Mouse (Mus musculus) E14TG2a.4 (cell line): ENCODE data around the gene Spsb1.

Source experiments
- H3K27me3 ChIP-seq: 2 replicates; pipeline ENCODE4 v1.6.1; 2014; ENCODE audit warnings: low read length, control low read depth; ENCODE audit not compliant: insufficient read depth
- H3K36me3 ChIP-seq: 2 replicates; pipeline ENCODE4 v1.6.1; 2014; ENCODE audit warnings: low read length, control low read depth; ENCODE audit not compliant: insufficient read depth
- H3K4me1 ChIP-seq: replicated peaks from 2 replicates; pipeline ENCODE4 v1.6.1; 2014; ENCODE audit warnings: low read depth, low read length, control low read depth
- H3K4me3 ChIP-seq: replicated peaks from 2 replicates; pipeline ENCODE4 v1.5.1; 2014; ENCODE audit warnings: mild to moderate bottlenecking, low read length
- H3K9me3 ChIP-seq: 2 replicates; pipeline ENCODE4 v1.6.1; 2014; ENCODE audit warnings: low read length, control low read depth
- CTCF ChIP-seq: conservative IDR thresholded peaks from 2 replicates; pipeline ENCODE4 v1.5.1; 2014; ENCODE audit warnings: low read length
- NANOG ChIP-seq: IDR thresholded peaks from 2 replicates; pipeline ENCODE4 v1.6.1; 2014; ENCODE audit warnings: borderline replicate concordance, low read length, mixed read lengths
- POU5F1 ChIP-seq: IDR thresholded peaks from 2 replicates; pipeline ENCODE4 v1.6.1; 2014; ENCODE audit warnings: low read length, borderline replicate concordance

Gene Spsb1

GRCm38 (mm10) chr4:149952201-149952600 lies 2.6 kb downstream of the Spsb1 start:
- Histone ChIP-seq H3K4me1 (peaks cover 74% of the 10 kb centered on the region), H3K27me3 (peaks cover 60% of the 10 kb centered on the region), H3K4me3 (no peak overlapping the region), H3K9me3 (no peaks in the 10 kb centered on the region), H3K36me3 (no peaks in the 10 kb centered on the region)
- TF ChIP-seq CTCF, result no peak
- no peak for TF ChIP-seq NANOG
- no peak for TF ChIP-seq POU5F1

DNA sequence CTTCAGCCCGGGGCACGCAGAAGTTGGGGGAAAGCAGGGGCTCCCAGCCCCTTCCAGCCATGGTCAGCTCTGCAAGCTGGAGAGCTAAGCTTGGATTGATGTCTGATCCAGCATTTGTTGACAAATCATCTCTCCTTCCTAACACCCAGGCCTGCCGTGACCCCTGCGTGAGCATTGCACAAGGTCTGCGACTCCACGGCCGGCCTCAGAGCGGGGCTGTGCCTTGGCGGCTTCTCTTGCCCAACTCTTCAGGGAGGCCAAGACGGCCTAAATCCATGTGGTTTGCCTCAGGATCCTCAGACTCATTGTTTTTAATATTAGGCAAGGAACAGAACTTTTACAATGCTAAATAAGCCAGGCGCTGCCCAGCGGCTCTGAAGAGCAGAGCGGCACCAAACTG lies 3.6 kb downstream of the Spsb1 start:
- no peaks in the 10 kb centered on the region for H3K9me3 ChIP-seq
- H3K4me3 ChIP-seq, result no peak overlapping the region
- H3K36me3 ChIP-seq, result no peaks in the 10 kb centered on the region
- peaks cover 83% of the 10 kb centered on the region for H3K4me1 ChIP-seq
- TF ChIP-seq CTCF (no peak), NANOG (no peak), POU5F1 (no peak)
- peaks cover 55% of the 10 kb centered on the region for H3K27me3 ChIP-seq

DNA sequence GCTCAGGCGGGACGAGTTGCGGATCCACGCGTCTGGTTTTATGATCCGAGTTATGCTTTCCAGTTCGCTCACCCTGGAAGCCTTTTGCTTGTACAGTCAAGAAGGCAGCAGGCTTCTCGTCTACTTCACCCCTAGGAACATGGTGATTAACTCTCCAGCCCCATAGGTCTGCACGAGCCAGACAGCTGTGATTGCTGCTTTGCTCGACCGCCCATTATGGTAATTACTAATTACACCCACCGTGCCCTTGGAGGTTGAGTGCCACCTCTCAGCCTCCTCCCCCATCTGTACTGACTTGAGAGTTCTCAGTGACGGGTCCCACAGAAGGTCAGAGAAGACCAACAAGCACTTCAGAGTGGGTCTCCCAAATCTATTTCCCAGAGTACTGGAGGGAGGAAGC lies 5.2 kb downstream of the Spsb1 start:
- no peak for TF ChIP-seq NANOG
- no peak for TF ChIP-seq CTCF
- TF ChIP-seq POU5F1, result no peak
- H3K9me3 ChIP-seq, result no peaks in the 10 kb centered on the region
- H3K27me3 ChIP-seq, result peaks cover 44% of the 10 kb centered on the region
- H3K4me3 ChIP-seq, result no peak overlapping the region
- no peaks in the 10 kb centered on the region for H3K36me3 ChIP-seq
- peaks cover 88% of the 10 kb centered on the region for H3K4me1 ChIP-seq

DNA sequence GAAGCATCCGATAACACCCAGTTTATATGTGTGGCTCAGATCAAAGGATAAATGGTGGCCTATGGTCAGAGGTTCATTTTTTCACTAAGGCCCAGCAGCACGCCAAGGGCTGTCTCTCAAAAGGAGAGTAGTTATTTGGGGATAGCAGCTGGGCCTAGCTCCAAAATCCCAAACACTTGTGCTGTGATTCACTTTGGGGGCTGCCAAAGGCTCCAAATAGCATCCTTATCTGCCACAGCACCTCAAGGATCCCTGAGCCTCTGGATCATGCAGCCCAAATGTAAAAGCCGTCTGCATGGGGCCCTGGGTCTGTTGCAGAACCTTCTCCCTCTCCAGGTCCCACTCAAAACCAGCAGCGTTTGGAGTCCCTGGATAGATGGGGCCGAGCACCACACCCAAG lies 6.7 kb downstream of the Spsb1 start:
- no peaks in the 10 kb centered on the region for H3K36me3 ChIP-seq
- no peaks in the 10 kb centered on the region for H3K9me3 ChIP-seq
- peaks cover 29% of the 10 kb centered on the region for H3K27me3 ChIP-seq
- H3K4me1 ChIP-seq, result peaks cover 94% of the 10 kb centered on the region
- no peak overlapping the region for H3K4me3 ChIP-seq
- no peak for TF ChIP-seq POU5F1
- TF ChIP-seq NANOG, result no peak
- TF ChIP-seq CTCF, result no peak

DNA sequence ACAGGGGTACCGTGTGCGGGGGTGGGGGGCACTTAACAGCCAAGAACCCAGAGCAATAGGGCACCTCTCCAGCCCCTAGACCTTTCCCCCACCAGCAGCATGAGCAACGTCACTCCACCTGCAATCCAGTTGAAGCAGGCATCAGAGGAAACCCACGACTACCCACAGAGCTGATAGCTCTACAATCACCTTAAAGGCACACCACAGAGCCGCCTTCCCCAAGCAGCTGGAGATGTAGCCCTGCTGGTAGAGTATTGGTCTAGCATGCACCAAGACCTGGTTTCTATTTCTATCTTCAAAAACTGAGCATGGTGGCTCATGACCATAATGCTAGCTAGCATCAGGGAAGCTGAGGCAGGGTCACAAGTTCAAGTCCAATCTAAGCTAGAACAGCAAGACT lies 7.4 kb downstream of the Spsb1 start:
- TF ChIP-seq POU5F1 (no peak), NANOG (no peak), CTCF (no peak)
- Histone ChIP-seq H3K4me3 (no peak overlapping the region), H3K4me1 (peaks cover 94% of the 10 kb centered on the region), H3K36me3 (no peaks in the 10 kb centered on the region), H3K27me3 (peaks cover 22% of the 10 kb centered on the region), H3K9me3 (no peaks in the 10 kb centered on the region)

GRCm38 (mm10) chr4:149945194-149945593 lies 9.6 kb downstream of the Spsb1 start:
- no peaks in the 10 kb centered on the region for H3K9me3 ChIP-seq
- peak overlapping the region; percentile 48 for H3K4me3 ChIP-seq
- H3K27me3 ChIP-seq, result peaks cover 15% of the 10 kb centered on the region
- peaks cover 98% of the 10 kb centered on the region for H3K4me1 ChIP-seq
- no peak for TF ChIP-seq POU5F1
- TF ChIP-seq NANOG, result no peak
- no peak for TF ChIP-seq CTCF
- no peaks in the 10 kb centered on the region for H3K36me3 ChIP-seq

DNA sequence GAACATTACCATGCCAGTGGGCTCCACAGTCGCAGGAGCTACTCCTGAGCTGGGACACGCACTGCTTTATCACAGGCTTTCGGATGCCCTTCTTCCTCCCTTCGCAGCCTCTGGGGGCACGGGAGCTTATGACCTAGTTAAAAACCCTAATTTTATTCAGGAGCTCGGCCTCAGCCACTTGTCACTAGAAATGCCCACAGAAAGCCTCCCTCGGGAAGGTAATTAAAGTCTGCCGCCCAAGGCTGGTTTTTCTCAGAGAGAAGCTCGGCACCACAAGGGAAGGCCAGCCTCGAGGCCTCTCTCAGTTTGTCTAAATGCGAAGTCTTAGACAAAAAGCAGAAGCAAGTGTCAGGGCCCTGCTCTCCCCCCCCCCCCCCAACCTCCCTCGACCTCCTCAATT lies 10.6 kb downstream of the Spsb1 start:
- Histone ChIP-seq H3K9me3 (no peaks in the 10 kb centered on the region), H3K4me3 (no peak overlapping the region), H3K36me3 (no peaks in the 10 kb centered on the region), H3K4me1 (peaks cover 99% of the 10 kb centered on the region), H3K27me3 (peaks cover 15% of the 10 kb centered on the region)
- TF ChIP-seq NANOG, result no peak
- no peak for TF ChIP-seq POU5F1
- TF ChIP-seq CTCF, result no peak

DNA sequence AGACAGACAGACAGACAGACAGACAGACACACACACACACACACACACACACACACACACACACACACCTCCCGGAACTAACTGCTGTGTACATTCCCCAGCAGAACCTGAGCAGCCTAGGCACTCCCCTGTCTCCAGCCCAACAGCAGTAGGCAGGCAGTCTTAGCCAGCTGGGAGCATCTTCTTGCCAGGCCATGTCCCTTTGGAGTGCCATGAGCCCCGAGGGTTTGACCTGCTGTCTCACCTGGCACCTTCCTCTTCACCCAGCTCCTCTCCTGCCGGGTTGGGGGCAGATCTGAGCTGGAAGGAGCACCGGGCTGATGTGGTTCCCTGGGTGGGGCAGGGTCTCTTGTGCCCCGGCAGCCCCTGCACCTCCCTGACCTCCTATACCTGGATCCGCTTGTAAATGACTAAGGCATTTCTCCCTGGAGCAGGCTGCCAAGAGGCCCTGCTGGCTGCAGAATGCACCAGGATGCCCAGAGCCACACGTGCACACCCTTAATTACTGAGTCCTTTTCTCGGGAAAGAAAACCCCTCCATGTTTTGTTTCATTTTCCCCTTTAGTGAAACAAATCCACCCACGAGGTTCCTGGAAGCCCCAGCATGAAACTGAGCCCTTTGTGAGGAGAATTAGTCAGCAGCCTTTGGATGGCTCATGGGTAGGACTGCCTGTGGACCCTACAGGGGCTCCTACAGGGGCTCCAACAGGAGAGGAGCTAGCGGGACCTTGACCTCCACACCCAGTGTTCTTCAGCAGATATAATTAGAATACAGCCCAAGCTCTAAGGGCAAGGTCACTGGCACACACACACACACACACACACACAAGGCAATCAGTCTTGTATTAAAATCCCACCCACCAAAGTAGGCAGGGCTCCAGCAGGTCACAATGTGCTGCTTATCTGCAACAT lies 11.8 kb downstream of the Spsb1 start:
- Histone ChIP-seq H3K9me3 (no peaks in the 10 kb centered on the region), H3K36me3 (no peaks in the 10 kb centered on the region), H3K4me3 (peak overlapping the region; percentile 49; the same call in 1 of the 2 replicates), H3K27me3 (peaks cover 15% of the 10 kb centered on the region), H3K4me1 (peaks cover 98% of the 10 kb centered on the region)
- no peak for TF ChIP-seq NANOG
- no peak for TF ChIP-seq CTCF
- TF ChIP-seq POU5F1, result no peak
